Mouse (Mus musculus) forebrain, postnatal 0 days (tissue): ENCODE measurements at regions not wholly inside any gene's neighbourhood (a gene's known extent, or its start where the extent isn't known, plus 50 kb on each side); places are given as distances from the start of the nearest gene placed in this dataset.

Experiments used
- ATAC-seq: fragments of 200-750 bp; cut with Nextera tagmentation; 2 replicates; pipeline ENCODE4 v1.8.0; 2017; ENCODE audit warnings: mild to moderate bottlenecking, moderate library complexity
- DNase-seq: peaks from one replicate; pipeline ENCODE4 v3.0.0-alpha.2; 2015
- H3K27ac ChIP-seq: fragments of 300-500 bp; sonication (generic); 2 replicates; pipeline ENCODE4 v1.5.1; 2014; ENCODE audit warnings: low read depth, mild to moderate bottlenecking, antibody characterized with exemption, low read length, moderate library complexity, mixed read lengths
- H3K27me3 ChIP-seq: fragments of 300-500 bp; sonication (generic); 2 replicates; pipeline ENCODE4 v1.6.1; 2014; ENCODE audit warnings: mild to moderate bottlenecking, low read length, mixed read lengths; ENCODE audit not compliant: insufficient read depth
- H3K36me3 ChIP-seq: fragments of 300-500 bp; sonication (generic); 2 replicates; pipeline ENCODE4 v1.6.1; 2014; ENCODE audit warnings: mild to moderate bottlenecking, moderate library complexity; ENCODE audit not compliant: insufficient read depth
- H3K4me1 ChIP-seq: fragments of 300-500 bp; sonication (generic); 2 replicates; pipeline ENCODE4 v1.6.1; 2014; ENCODE audit warnings: antibody characterized with exemption; ENCODE audit not compliant: insufficient read depth
- H3K4me2 ChIP-seq: fragments of 300-500 bp; sonication (generic); 2 replicates; pipeline ENCODE4 v1.6.1; 2014; ENCODE audit warnings: low read depth, mild to moderate bottlenecking, moderate library complexity
- H3K4me3 ChIP-seq: fragments of 300-500 bp; sonication (generic); 2 replicates; pipeline ENCODE4 v1.5.1; 2014; ENCODE audit warnings: low read depth, low read length, mixed read lengths
- H3K9ac ChIP-seq: fragments of 300-500 bp; sonication (generic); 2 replicates; pipeline ENCODE4 v1.6.1; 2014; ENCODE audit warnings: mild to moderate bottlenecking
- H3K9me3 ChIP-seq: fragments of 300-500 bp; sonication (generic); 2 replicates; pipeline ENCODE4 v1.6.1; 2016; ENCODE audit warnings: low read length
- CTCF ChIP-seq: sonication (generic); IDR thresholded peaks from 2 replicates; pipeline ENCODE4 v1.5.1; 2016; ENCODE audit warnings: antibody characterized with exemption, control low read depth, low read depth
- WGBS: fragments of 180-500 bp; shearing (Covaris S2); extraction: QIAGEN DNeasy Blood & Tissue Kit; methylation state at CpG from one replicate; pipeline ENCODE4 v1.1.7; 2014; 5-methylcytosine and 5-hydroxymethylcytosine counted together

GRCm38 (mm10) chr10:37494098-37494497, 355.4 kb upstream of the Marcks start:
- no peaks in the 10 kb centered on the region for H3K27me3 ChIP-seq
- no peak overlapping the region for H3K27ac ChIP-seq
- TF ChIP-seq CTCF = no peak
- H3K4me1 ChIP-seq = no peaks in the 10 kb centered on the region
- no peaks in the 10 kb centered on the region for H3K36me3 ChIP-seq
- WGBS = 29% methylated on average over 2 of the region's 2 CpGs
- H3K9me3 ChIP-seq = no peaks in the 10 kb centered on the region
- H3K4me3 ChIP-seq = no peak overlapping the region
- H3K4me2 ChIP-seq = no peak overlapping the region
- no peak for ATAC-seq
- no peak for DNase-seq
- H3K9ac ChIP-seq = no peak overlapping the region

- Histone ChIP-seq H3K36me3 (no peaks in the 10 kb centered on the region), H3K27me3 (no peaks in the 10 kb centered on the region), H3K4me3 (no peak overlapping the region), H3K4me2 (no peak overlapping the region), H3K4me1 (no peaks in the 10 kb centered on the region), H3K9ac (no peak overlapping the region), H3K9me3 (no peaks in the 10 kb centered on the region), H3K27ac (no peak overlapping the region)
- WGBS = 80% methylated on average over 6 of the region's 6 CpGs
- no peak for ATAC-seq
- no peak for TF ChIP-seq CTCF
- no peak for DNase-seq
These were observed 345.7 kb upstream of the Marcks start for GRCm38 (mm10) chr10:37484311-37485023.

GRCm38 (mm10) chr10:37483521-37483920, 344.8 kb upstream of the Marcks start:
- Histone ChIP-seq H3K9me3 (no peaks in the 10 kb centered on the region), H3K27ac (no peak overlapping the region), H3K9ac (no peak overlapping the region), H3K4me1 (no peaks in the 10 kb centered on the region), H3K4me3 (no peak overlapping the region), H3K4me2 (no peak overlapping the region), H3K36me3 (no peaks in the 10 kb centered on the region), H3K27me3 (no peaks in the 10 kb centered on the region)
- TF ChIP-seq CTCF = no peak
- ATAC-seq (no peak), DNase-seq (no peak)
- WGBS = 48% methylated on average over 4 of the region's 4 CpGs

GRCm38 (mm10) chr10:37481879-37482278, 343.2 kb upstream of the Marcks start:
- no peak for ATAC-seq
- H3K4me1 ChIP-seq = no peaks in the 10 kb centered on the region
- no peak for DNase-seq

GRCm38 (mm10) chr10:37480331-37480730, 341.6 kb upstream of the Marcks start:
- no peak overlapping the region for H3K27ac ChIP-seq
- no peak overlapping the region for H3K9ac ChIP-seq
- 89% methylated on average over 1 of the region's 1 CpGs for WGBS
- H3K27me3 ChIP-seq = no peaks in the 10 kb centered on the region
- H3K4me2 ChIP-seq = no peak overlapping the region
- H3K9me3 ChIP-seq = no peaks in the 10 kb centered on the region
- no peaks in the 10 kb centered on the region for H3K36me3 ChIP-seq
- H3K4me1 ChIP-seq = no peaks in the 10 kb centered on the region
- ATAC-seq (no peak), DNase-seq (no peak)
- H3K4me3 ChIP-seq = no peak overlapping the region
- no peak for TF ChIP-seq CTCF

More at GRCm38 (mm10) chr10:37481879-37482278, 343.2 kb upstream of the Marcks start:
- Histone ChIP-seq H3K9me3 (no peaks in the 10 kb centered on the region), H3K9ac (no peak overlapping the region), H3K27ac (no peak overlapping the region), H3K4me2 (no peak overlapping the region), H3K27me3 (no peaks in the 10 kb centered on the region), H3K36me3 (no peaks in the 10 kb centered on the region), H3K4me3 (no peak overlapping the region)
- WGBS = 62% methylated on average over 1 of the region's 1 CpGs
- no peak for TF ChIP-seq CTCF

GRCm38 (mm10) chr10:37478108-37478507, 339.4 kb upstream of the Marcks start:
- Histone ChIP-seq H3K4me2 (no peak overlapping the region), H3K9me3 (no peaks in the 10 kb centered on the region), H3K36me3 (no peaks in the 10 kb centered on the region), H3K4me3 (no peak overlapping the region), H3K27me3 (no peaks in the 10 kb centered on the region), H3K4me1 (no peaks in the 10 kb centered on the region), H3K27ac (no peak overlapping the region), H3K9ac (no peak overlapping the region)
- DNase-seq (no peak), ATAC-seq (no peak)
- TF ChIP-seq CTCF = no peak
- 92% methylated on average over 2 of the region's 2 CpGs for WGBS

- Histone ChIP-seq H3K4me1 (no peaks in the 10 kb centered on the region), H3K4me3 (no peak overlapping the region), H3K27me3 (no peaks in the 10 kb centered on the region), H3K4me2 (no peak overlapping the region), H3K9me3 (no peaks in the 10 kb centered on the region), H3K36me3 (no peaks in the 10 kb centered on the region), H3K9ac (no peak overlapping the region), H3K27ac (no peak overlapping the region)
- ATAC-seq (no peak), DNase-seq (no peak)
- no peak for TF ChIP-seq CTCF
- 84% methylated on average over 5 of the region's 5 CpGs for WGBS
These were observed 334.4 kb upstream of the Marcks start for GRCm38 (mm10) chr10:37473086-37473485.

GRCm38 (mm10) chr10:37457384-37457783, 318.7 kb upstream of the Marcks start:
- DNase-seq (no peak), ATAC-seq (no peak)
- no peak overlapping the region for H3K4me2 ChIP-seq
- WGBS = 55% methylated on average over 2 of the region's 2 CpGs
- no peak overlapping the region for H3K4me3 ChIP-seq
- no peaks in the 10 kb centered on the region for H3K9me3 ChIP-seq
- no peak overlapping the region for H3K9ac ChIP-seq
- no peak overlapping the region for H3K27ac ChIP-seq
- H3K27me3 ChIP-seq = no peaks in the 10 kb centered on the region
- H3K4me1 ChIP-seq = no peaks in the 10 kb centered on the region
- TF ChIP-seq CTCF = no peak
- no peaks in the 10 kb centered on the region for H3K36me3 ChIP-seq
